Mouse (Mus musculus) cortical plate, adult 2 months (tissue): Measurements from ENCODE around the gene Bcan.

Experiments
- CTCF ChIP-seq: fragments of 200-500 bp; IDR thresholded peaks from 2 replicates; pipeline ENCODE4 v1.5.1; 2011; ENCODE audit warnings: mild to moderate bottlenecking, control low read depth, low read length; ENCODE audit not compliant: insufficient read depth; ENCODE audit errors: extremely low read depth
- POLR2A ChIP-seq: fragments of 200-500 bp; IDR thresholded peaks from 2 replicates; pipeline ENCODE4 v1.6.1; 2011; ENCODE audit warnings: mild to moderate bottlenecking, low read length, control low read depth; ENCODE audit not compliant: insufficient read depth; ENCODE audit errors: extremely low read depth

DNA sequence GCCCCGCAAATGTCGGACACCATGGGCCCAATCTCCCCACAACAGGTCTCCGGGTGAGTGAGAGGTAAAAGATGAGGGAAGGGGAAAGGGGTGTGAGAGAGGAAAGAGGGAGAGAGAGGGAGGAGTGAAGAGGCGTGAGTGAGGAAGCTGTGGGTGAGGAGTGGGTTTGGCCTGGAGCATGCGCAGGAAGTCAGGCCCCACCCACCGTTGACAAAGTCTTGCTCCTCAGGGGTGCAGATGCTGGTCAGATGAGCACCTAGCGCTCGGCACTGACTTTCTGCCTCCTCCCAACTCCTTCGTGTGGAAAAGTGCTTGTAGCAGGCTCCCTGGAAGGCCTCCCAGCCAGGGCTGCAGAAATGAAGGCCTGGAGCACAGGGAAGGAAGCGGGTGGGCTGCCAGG lies 10.1 kb downstream of the Bcan start:
- TF ChIP-seq CTCF (no peak), POLR2A (no peak)
